Mouse (Mus musculus) gastrocnemius, postnatal 4 days (tissue): ENCODE measurements around the gene Gm13539. TPM values are rescaled to one million over a fixed set of nuclear protein-coding genes. Genes with fewer than 3 reads are reported as not detected.
"Not testable (repeated sequence)": the region's sequence is repeated elsewhere in the genome, so short reads cannot be mapped to it uniquely, and the experiment has no call there.

Experiments used
- DNase-seq, 2 experiments: peaks; one replicate each; pipeline ENCODE4 v3.0.0; 2021 to 2022; ENCODE audit warnings: low spot score in 2 of 2, mixed read lengths in 2 of 2
- long read RNA-seq, 2 experiments: library from polyadenylated mRNA; stranded (forward); transcript quantifications; one replicate each; pipeline ENCODE4 v2.0.0; 2021
- total RNA-seq, 2 experiments: library from RNA; stranded (reverse); gene quantifications; 2 replicates each; pipeline ENCODE4 v1.2.3; 2021

Gm13539 gene
- total RNA-seq, result not detected
- long read RNA-seq, experiment 1, result 0 reads
- long read RNA-seq, experiment 2, result 0 reads

DNA sequence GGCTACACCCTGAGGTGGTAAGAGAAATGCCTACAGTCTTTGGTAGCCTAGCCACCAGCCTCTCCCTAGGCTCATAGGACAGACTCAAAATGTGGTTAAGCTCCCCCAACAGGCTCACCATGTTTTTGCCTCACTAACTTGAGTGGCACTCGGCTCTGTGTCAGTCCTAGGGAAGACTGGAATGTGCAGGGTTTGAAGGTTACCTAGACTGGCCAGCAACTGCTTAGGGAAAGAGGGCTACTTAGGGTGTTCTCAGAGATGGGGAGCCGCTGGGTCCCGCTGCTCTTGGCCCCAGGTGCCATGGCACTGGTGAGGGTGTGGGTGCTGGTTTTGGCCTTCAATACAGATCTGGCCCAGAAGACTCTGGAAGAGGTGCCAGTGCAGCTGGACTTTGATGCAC lies at the start of gene Gm13539:
TSS of gene Gm13539 (plus strand) at position 301 of the 400 bp plus-strand sequence.
- DNase-seq, result no peak

DNA sequence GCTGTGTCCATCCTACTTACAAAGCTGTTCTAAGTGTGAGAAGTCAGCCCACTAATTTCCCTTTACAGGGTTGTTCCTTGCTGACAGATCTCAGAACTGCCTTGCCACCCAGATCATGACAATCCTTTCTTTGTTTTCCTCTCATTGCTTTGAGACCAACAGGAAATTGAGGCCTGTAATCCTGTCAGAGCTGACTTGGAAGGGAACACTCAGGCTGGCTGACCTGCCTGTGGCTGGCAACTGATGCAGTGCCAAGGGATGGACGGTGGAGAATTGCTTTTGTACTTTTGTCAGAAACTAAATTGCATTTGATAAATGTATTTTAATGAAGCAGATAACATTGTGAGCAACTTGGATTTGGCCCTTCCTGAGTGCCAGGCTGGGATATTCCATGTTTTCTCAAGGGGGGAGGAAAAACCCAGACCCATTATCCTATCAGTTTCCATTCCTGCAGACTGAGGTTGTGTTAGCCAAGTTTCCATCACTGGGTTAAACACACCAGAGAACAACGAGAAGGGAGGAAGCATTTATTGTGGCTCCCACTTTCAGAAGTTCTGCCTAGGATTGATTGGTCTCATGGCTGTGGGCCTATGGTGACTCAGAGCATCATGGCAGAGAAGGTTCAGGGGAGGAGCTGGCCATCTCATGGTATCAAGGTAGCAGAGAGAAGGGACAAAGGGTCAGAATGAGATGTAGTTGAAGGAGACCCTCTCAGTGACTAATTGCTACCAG lies 48.7 kb upstream of the Gm13539 start:
- peak in 1 of 2 experiments; percentile 3 for DNase-seq

GRCm38 (mm10) chr2:25736709-25737108 lies 45.3 kb upstream of the Gm13539 start, which contains the start of gene Obp2b:
TSS of gene Obp2b (plus strand) at chr2:25737009.
- not testable (repeated sequence) for DNase-seq

- no peak for DNase-seq
These were observed 40.4 kb upstream of the Gm13539 start for GRCm38 (mm10) chr2:25741671-25742070.

DNA sequence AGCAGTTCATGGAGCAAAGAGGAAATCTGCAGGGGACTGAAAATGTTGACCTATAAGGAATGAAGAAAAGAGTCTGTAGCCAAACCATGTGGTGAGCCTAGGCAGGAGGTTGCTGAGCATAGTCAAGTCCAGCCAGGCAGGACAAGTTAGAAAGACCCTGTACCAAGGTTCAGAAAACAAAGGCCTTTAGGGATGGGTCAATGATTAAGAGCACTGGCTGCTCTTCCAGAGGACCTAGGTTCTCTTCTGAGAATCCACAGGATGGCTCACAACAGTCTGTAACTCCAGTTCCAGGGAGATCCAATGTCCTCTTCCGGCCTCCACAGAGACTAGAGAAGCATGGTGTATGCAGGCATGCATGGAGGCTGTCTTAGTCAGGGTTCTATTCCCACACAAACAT lies 27.9 kb upstream of the Gm13539 start:
- DNase-seq, result no peak

- no peak for DNase-seq
These were observed 23.9 kb upstream of the Gm13539 start for GRCm38 (mm10) chr2:25758064-25758625.

GRCm38 (mm10) chr2:25765269-25765668 lies 16.8 kb upstream of the Gm13539 start, which contains the start of gene Lcn3:
TSS of gene Lcn3 (plus strand) at chr2:25765569.
- no peak for DNase-seq

- DNase-seq, result no peak
These were observed 14.3 kb upstream of the Gm13539 start for GRCm38 (mm10) chr2:25767764-25768163.

- DNase-seq, result no peak
These were observed 8.6 kb upstream of the Gm13539 start for GRCm38 (mm10) chr2:25773507-25773906.

GRCm38 (mm10) chr2:25774640-25775039 lies 7.4 kb upstream of the Gm13539 start:
- no peak for DNase-seq

GRCm38 (mm10) chr2:25775991-25776390 lies 6.1 kb upstream of the Gm13539 start:
- DNase-seq, result no peak

DNA sequence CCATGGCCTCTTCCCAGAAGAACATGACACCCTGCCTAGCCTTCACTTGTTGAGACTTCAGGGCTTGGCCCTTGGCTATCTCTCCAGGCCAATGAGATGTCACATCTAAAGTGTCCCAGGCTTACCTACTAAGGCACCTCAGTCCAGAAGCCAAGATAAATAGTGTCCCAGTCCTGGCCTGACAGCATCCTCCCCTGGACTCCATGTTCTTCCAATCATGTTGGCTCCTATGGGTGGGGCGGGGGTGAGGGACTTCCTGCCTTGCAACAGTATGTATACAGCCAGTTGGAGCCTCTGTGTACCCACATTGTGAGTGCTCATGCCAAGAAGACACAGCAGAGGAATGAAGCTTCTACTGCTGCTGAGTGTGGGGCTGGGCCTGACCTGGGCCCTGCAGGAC lies 5.3 kb upstream of the Gm13539 start, which contains the start of gene Lcn11:
TSS of gene Lcn11 (plus strand) at position 301 of the 400 bp plus-strand sequence.
- DNase-seq, result no peak

GRCm38 (mm10) chr2:25779076-25779475 lies 3.0 kb upstream of the Gm13539 start:
- DNase-seq, result no peak

GRCm38 (mm10) chr2:25780921-25781320 lies 1.1 kb upstream of the Gm13539 start:
- no peak for DNase-seq

GRCm38 (mm10) chr2:25785573-25786322 lies 3.7 kb downstream of the Gm13539 start:
- no peak for DNase-seq

DNA sequence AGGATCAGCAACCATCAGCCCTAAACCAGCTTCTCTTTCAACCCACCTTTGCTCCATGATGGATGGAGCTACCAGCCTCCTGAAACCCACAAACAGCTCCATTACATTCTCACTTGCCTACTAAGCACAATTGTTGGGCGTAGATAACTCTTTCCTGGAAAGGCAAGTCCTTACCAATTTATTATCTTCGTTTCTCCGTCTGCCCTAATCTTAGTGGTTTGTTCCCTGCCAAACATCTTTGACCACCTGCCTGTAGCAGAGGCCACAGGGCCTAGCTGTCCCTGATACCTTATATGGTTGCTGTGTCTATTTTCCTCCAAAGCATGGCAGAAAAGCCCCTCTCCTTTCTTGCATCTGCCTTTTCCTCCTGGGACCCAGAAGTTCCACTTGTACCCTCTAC lies 7.0 kb downstream of the Gm13539 start:
- DNase-seq, result no peak

DNA sequence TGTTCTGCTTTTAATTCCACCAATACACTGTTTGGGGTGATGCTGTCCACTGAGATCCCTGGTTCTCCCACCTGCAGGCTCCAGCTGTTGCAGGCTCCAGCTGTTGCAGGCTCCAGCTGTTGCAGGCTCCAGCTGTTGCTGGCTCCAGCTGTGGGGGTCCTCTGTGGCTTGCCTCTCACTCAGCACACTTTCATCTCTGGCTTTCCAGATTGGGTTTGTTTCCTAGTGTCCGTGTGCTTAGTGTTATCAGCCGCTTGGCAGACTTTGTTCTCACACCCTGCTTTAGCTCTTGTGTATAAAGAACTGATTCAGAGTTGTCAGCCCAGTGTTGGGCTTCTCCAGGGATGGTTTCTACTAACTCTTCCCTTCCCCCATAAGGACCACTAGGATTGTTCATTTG lies 15.6 kb downstream of the Gm13539 start:
- no peak for DNase-seq

DNA sequence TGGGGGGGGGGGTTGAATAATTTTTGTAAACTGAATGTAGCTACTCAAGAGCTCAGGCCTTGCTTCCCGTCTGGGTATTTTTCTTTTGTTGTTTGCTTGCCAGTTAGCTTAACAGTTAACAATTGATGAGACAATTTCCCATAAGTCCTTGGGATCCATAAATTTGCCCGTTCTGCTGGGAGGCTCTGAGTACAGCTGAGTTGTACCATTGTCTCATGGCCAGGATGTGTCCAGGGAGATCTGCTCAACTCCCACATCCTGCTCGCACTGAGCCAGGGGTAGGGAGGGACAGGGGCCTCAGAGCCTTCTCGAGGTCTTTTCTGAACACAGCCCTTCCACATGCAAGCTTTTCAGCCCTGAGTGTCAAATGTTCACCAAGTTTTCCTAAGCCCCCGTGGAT lies 16.0 kb downstream of the Gm13539 start:
- no peak for DNase-seq

GRCm38 (mm10) chr2:25811711-25812110 lies 29.7 kb downstream of the Gm13539 start:
- DNase-seq, result no peak

DNA sequence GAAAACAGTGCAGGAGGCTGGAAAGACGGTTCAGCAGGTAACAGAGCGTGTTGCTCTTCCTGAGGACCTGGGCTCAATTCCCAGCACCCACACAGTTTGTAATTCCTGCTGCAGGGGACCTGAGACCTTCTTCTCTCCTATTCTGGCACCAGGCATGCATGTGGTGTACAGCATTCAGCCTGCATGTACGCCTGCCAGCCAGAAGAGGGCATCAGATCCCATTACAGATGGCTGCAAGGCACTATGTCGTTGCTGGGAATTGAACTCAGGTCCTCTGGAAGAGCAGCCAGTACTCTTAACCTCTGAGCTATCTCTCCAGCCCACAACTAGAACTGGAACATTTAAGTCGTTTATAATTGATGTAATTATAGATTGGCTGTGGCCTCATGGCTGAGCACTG lies 31.3 kb downstream of the Gm13539 start:
- DNase-seq, result no peak

DNA sequence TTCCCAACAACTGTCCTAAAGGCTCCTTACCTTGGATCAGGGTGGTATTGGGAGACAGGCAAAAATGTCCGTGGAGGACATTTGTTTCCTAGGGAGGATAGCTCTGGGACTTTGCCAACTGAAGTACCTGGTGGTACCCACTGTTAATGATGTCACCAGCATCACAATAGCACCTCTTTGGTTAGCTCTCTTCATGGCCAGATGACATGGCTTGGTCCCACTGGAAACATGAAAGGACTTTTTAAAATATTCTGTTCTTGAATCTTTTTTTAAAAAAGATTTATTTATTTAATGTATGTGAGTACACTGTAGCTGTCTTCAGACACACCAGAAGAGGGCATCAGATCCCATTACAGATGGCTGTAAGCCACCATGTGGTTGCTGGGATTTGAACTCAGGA lies 33.7 kb downstream of the Gm13539 start, which contains the start of gene Glt6d1:
TSS of gene Glt6d1 (minus strand) at position 101 of the 400 bp plus-strand sequence.
- not testable (repeated sequence) for DNase-seq

GRCm38 (mm10) chr2:25822806-25823205 lies 40.7 kb downstream of the Gm13539 start, which contains the start of gene Lcn9:
TSS of gene Lcn9 (plus strand) at chr2:25823153.
- DNase-seq, result no peak
